Mouse (Mus musculus) ES-Bruce4 (cell line): ENCODE data around the gene Ccng1. TPM values are rescaled to one million over a fixed set of nuclear protein-coding genes. Genes with fewer than 3 reads are reported as not detected.

Experiments used
- H3K27ac ChIP-seq: 2 replicates; pipeline ENCODE4 v1.5.1; 2012; ENCODE audit warnings: low read length, inconsistent platforms; ENCODE audit not compliant: insufficient read depth
- H3K27me3 ChIP-seq: 2 replicates; pipeline ENCODE4 v1.6.1; 2012; ENCODE audit warnings: mild to moderate bottlenecking, low read length, inconsistent platforms; ENCODE audit not compliant: control insufficient read depth, poor library complexity, insufficient read depth, severe bottlenecking
- H3K36me3 ChIP-seq: 2 replicates; pipeline ENCODE4 v1.6.1; 2012; ENCODE audit warnings: inconsistent platforms, mild to moderate bottlenecking, low read length, moderate library complexity; ENCODE audit not compliant: control insufficient read depth, poor library complexity, insufficient read depth, severe bottlenecking
- H3K4me1 ChIP-seq: one replicate; pipeline ENCODE4 v1.8.1; 2011; ENCODE audit warnings: low read length; ENCODE audit not compliant: control insufficient read depth, insufficient read depth
- H3K4me3 ChIP-seq: 2 replicates; pipeline ENCODE4 v1.5.1; 2011; ENCODE audit warnings: low read depth, mild to moderate bottlenecking, low read length
- H3K9ac ChIP-seq: 2 replicates; pipeline ENCODE4 v1.6.1; 2012; ENCODE audit warnings: low read depth, mild to moderate bottlenecking, inconsistent platforms; ENCODE audit not compliant: poor library complexity, severe bottlenecking
- H3K9me3 ChIP-seq: replicated peaks from 2 replicates; pipeline ENCODE4 v1.6.1; 2012; ENCODE audit warnings: mild to moderate bottlenecking, low read length, inconsistent platforms; ENCODE audit not compliant: control insufficient read depth, poor library complexity, insufficient read depth, severe bottlenecking
- CTCF ChIP-seq: IDR thresholded peaks from one replicate; pipeline ENCODE4 v1.8.1; 2011; ENCODE audit warnings: low read depth, low read length
- EP300 ChIP-seq: IDR thresholded peaks from 2 replicates; pipeline ENCODE4 v1.6.1; 2011; ENCODE audit warnings: low read depth, low read length; ENCODE audit not compliant: insufficient read depth
- POLR2A ChIP-seq: IDR thresholded peaks from one replicate; pipeline ENCODE4 v1.8.1; 2011; ENCODE audit warnings: low read length; ENCODE audit not compliant: insufficient read depth
- polyA plus RNA-seq: library from polyadenylated mRNA; stranded (reverse); fragments of >200 nt; gene quantifications from 2 replicates; pipeline ENCODE4 v1.2.4, GENCODE M21; 2011; ENCODE audit warnings: low read depth; ENCODE audit not compliant: missing spikeins, insufficient read depth, insufficient read length

Gene Ccng1
- polyA plus RNA-seq, 1 experiment = 327 TPM

- H3K9ac ChIP-seq = no peak overlapping the region
- no peaks in the 10 kb centered on the region for H3K36me3 ChIP-seq
- no peak overlapping the region for H3K4me3 ChIP-seq
- no peaks in the 10 kb centered on the region for H3K4me1 ChIP-seq
- no peak for TF ChIP-seq EP300
- no peak for TF ChIP-seq POLR2A
- no peak for TF ChIP-seq CTCF
- H3K27me3 ChIP-seq = no peaks in the 10 kb centered on the region
- no peaks in the 10 kb centered on the region for H3K9me3 ChIP-seq
- no peak overlapping the region for H3K27ac ChIP-seq
Measured at GRCm38 (mm10) chr11:40775315-40776269, 20.5 kb upstream of the Ccng1 start.

GRCm38 (mm10) chr11:40764690-40765089 is 9.6 kb upstream of the Ccng1 start:
- Histone ChIP-seq H3K4me3 (no peak overlapping the region), H3K27ac (no peak overlapping the region), H3K36me3 (no peaks in the 10 kb centered on the region), H3K27me3 (no peaks in the 10 kb centered on the region), H3K4me1 (no peaks in the 10 kb centered on the region), H3K9ac (no peak overlapping the region), H3K9me3 (no peaks in the 10 kb centered on the region)
- TF ChIP-seq EP300 (no peak), POLR2A (no peak), CTCF (no peak)

- H3K36me3 ChIP-seq = no peaks in the 10 kb centered on the region
- H3K9ac ChIP-seq = no peak overlapping the region
- no peaks in the 10 kb centered on the region for H3K4me1 ChIP-seq
- no peaks in the 10 kb centered on the region for H3K9me3 ChIP-seq
- peak; percentile 31 for TF ChIP-seq CTCF
- TF ChIP-seq POLR2A = no peak
- no peak for TF ChIP-seq EP300
- no peak overlapping the region for H3K27ac ChIP-seq
- H3K27me3 ChIP-seq = no peaks in the 10 kb centered on the region
- no peak overlapping the region for H3K4me3 ChIP-seq
Measured at GRCm38 (mm10) chr11:40763395-40763794, 8.3 kb upstream of the Ccng1 start.

- Histone ChIP-seq H3K27me3 (no peaks in the 10 kb centered on the region), H3K9ac (no peak overlapping the region), H3K9me3 (no peaks in the 10 kb centered on the region), H3K4me1 (no peaks in the 10 kb centered on the region), H3K4me3 (no peak overlapping the region), H3K36me3 (no peaks in the 10 kb centered on the region), H3K27ac (no peak overlapping the region)
- TF ChIP-seq CTCF = no peak
- no peak for TF ChIP-seq EP300
- no peak for TF ChIP-seq POLR2A
Measured at GRCm38 (mm10) chr11:40759896-40760295, 4.8 kb upstream of the Ccng1 start.

- Histone ChIP-seq H3K36me3 (peaks cover 28% of the 10 kb centered on the region), H3K27ac (peak overlapping the region; percentile 97), H3K4me1 (no peaks in the 10 kb centered on the region), H3K9ac (peak overlapping the region; percentile 79), H3K4me3 (no peak overlapping the region), H3K9me3 (no peaks in the 10 kb centered on the region), H3K27me3 (no peaks in the 10 kb centered on the region)
- no peak for TF ChIP-seq CTCF
- TF ChIP-seq EP300 = no peak
- no peak for TF ChIP-seq POLR2A
Measured at GRCm38 (mm10) chr11:40755968-40756367, 857 bp upstream of the Ccng1 start.

- Histone ChIP-seq H3K27ac (peak overlapping the region; percentile 57), H3K9me3 (no peaks in the 10 kb centered on the region), H3K36me3 (peaks cover 40% of the 10 kb centered on the region), H3K4me3 (peak overlapping the region; percentile 87), H3K9ac (peak overlapping the region; percentile 96), H3K4me1 (no peaks in the 10 kb centered on the region), H3K27me3 (no peaks in the 10 kb centered on the region)
- TF ChIP-seq POLR2A (no peak), EP300 (no peak), CTCF (no peak)
Measured at GRCm38 (mm10) chr11:40754664-40755107, 425 bp downstream of the Ccng1 start.
